Mouse (Mus musculus): ENCODE measurements around the gene 3110040M04Rik. TPM values are rescaled to one million over a fixed set of nuclear protein-coding genes. Genes with fewer than 3 reads are reported as not detected.

The 3110040M04Rik gene
- polyA plus RNA-seq, 1 experiment from 2014 or later = 1.4 TPM

DNA sequence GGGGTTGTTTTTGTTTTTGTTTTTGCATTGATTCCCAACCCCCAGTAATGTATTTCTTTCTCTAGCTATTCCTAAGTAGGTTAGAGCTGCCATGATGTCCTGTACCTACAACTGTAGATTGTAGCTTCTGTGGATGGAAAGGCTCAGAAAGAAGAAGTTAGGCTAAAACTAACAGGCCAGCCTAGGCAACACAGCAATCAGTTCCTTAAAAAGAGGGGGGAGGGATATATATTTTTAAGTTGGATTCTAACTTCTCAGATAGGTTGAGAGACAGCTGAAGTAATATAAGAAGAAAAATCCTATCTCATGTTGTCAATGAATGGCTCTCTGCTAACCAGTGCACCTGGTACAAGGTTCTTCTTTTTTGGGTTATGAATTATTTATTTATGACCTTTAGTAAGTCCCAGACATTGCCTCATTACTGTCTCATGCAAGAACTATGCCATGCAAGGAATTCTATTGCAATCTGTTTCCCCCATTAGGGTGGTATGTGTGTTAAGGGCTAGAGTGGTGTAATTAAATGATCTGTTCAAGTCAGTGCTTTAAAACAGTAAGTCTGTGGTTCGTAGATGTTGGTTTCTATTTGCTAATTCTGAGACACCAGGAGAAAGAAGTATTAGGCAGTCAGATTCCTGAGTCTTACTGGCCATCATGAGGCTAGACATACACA lies 24.5 kb downstream of the 3110040M04Rik start:
- Histone ChIP-seq H3K27ac (ENCODE audit: low read length) (no peak overlapping the region), H3K9ac (replicated peaks; ENCODE audit: low read length) (no peak overlapping the region), H3K36me3 (ENCODE audit: insufficient read depth, low read length) (no peaks in the 10 kb centered on the region), H3K4me1 (ENCODE audit: insufficient read depth, low read length) (no peaks in the 10 kb centered on the region), H3K27me3 (ENCODE audit: insufficient read depth, low read length) (no peaks in the 10 kb centered on the region), H3K9me3 (ENCODE audit: low read length) (no peaks in the 10 kb centered on the region), H3K4me2 (replicated peaks; ENCODE audit: low read depth, low read length) (no peak overlapping the region), H3K4me3 (ENCODE audit: low read length) (no peak overlapping the region)
- 81% methylated on average over 1 of the region's 1 CpGs for WGBS
- no peak for ATAC-seq (ENCODE audit: low FRiP score, low TSS enrichment)

- no peaks in the 10 kb centered on the region for H3K4me1 ChIP-seq (ENCODE audit: insufficient read depth, low read length)
- no peaks in the 10 kb centered on the region for H3K36me3 ChIP-seq (ENCODE audit: insufficient read depth, low read length)
- no peak overlapping the region for H3K4me2 ChIP-seq (replicated peaks; ENCODE audit: low read depth, low read length)
- no peak overlapping the region for H3K9ac ChIP-seq (replicated peaks; ENCODE audit: low read length)
- no peaks in the 10 kb centered on the region for H3K9me3 ChIP-seq (ENCODE audit: low read length)
- H3K4me3 ChIP-seq (ENCODE audit: low read length) = no peak overlapping the region
- H3K27me3 ChIP-seq (ENCODE audit: insufficient read depth, low read length) = no peaks in the 10 kb centered on the region
- no peak overlapping the region for H3K27ac ChIP-seq (ENCODE audit: low read length)
- 74% methylated on average over 3 of the region's 3 CpGs for WGBS
- ATAC-seq (ENCODE audit: low FRiP score, low TSS enrichment) = no peak
Measured at GRCm38 (mm10) chr1:151232346-151232745, 28.4 kb downstream of the 3110040M04Rik start.

- WGBS = 78% methylated on average over 3 of the region's 3 CpGs
- Histone ChIP-seq H3K9me3 (ENCODE audit: low read length) (no peaks in the 10 kb centered on the region), H3K4me3 (ENCODE audit: low read length) (no peak overlapping the region), H3K4me2 (replicated peaks; ENCODE audit: low read depth, low read length) (no peak overlapping the region), H3K36me3 (ENCODE audit: insufficient read depth, low read length) (no peaks in the 10 kb centered on the region), H3K27me3 (ENCODE audit: insufficient read depth, low read length) (no peaks in the 10 kb centered on the region), H3K27ac (ENCODE audit: low read length) (no peak overlapping the region), H3K4me1 (ENCODE audit: insufficient read depth, low read length) (no peaks in the 10 kb centered on the region), H3K9ac (replicated peaks; ENCODE audit: low read length) (no peak overlapping the region)
- ATAC-seq (ENCODE audit: low FRiP score, low TSS enrichment) = no peak
Measured at GRCm38 (mm10) chr1:151233756-151234155, 29.8 kb downstream of the 3110040M04Rik start.

GRCm38 (mm10) chr1:151235574-151235973 lies 31.7 kb downstream of the 3110040M04Rik start:
- H3K4me3 ChIP-seq (ENCODE audit: low read length) = no peak overlapping the region
- H3K9me3 ChIP-seq (ENCODE audit: low read length) = no peaks in the 10 kb centered on the region
- no peak for ATAC-seq (ENCODE audit: low FRiP score, low TSS enrichment)
- H3K27ac ChIP-seq (ENCODE audit: low read length) = no peak overlapping the region
- H3K4me1 ChIP-seq (ENCODE audit: insufficient read depth, low read length) = no peaks in the 10 kb centered on the region
- H3K27me3 ChIP-seq (ENCODE audit: insufficient read depth, low read length) = no peaks in the 10 kb centered on the region
- H3K4me2 ChIP-seq (replicated peaks; ENCODE audit: low read depth, low read length) = no peak overlapping the region
- H3K36me3 ChIP-seq (ENCODE audit: insufficient read depth, low read length) = no peaks in the 10 kb centered on the region
- H3K9ac ChIP-seq (replicated peaks; ENCODE audit: low read length) = no peak overlapping the region
- 74% methylated on average over 2 of the region's 2 CpGs for WGBS

- Histone ChIP-seq H3K4me3 (ENCODE audit: low read length) (no peak overlapping the region), H3K36me3 (ENCODE audit: insufficient read depth, low read length) (no peaks in the 10 kb centered on the region), H3K27me3 (ENCODE audit: insufficient read depth, low read length) (no peaks in the 10 kb centered on the region), H3K27ac (ENCODE audit: low read length) (no peak overlapping the region), H3K4me1 (ENCODE audit: insufficient read depth, low read length) (no peaks in the 10 kb centered on the region), H3K4me2 (replicated peaks; ENCODE audit: low read depth, low read length) (no peak overlapping the region), H3K9me3 (ENCODE audit: low read length) (no peaks in the 10 kb centered on the region), H3K9ac (replicated peaks; ENCODE audit: low read length) (no peak overlapping the region)
- no peak for ATAC-seq (ENCODE audit: low FRiP score, low TSS enrichment)
- 65% methylated on average over 13 of the region's 13 CpGs for WGBS
Measured at GRCm38 (mm10) chr1:151236141-151236930, 32.4 kb downstream of the 3110040M04Rik start.

DNA sequence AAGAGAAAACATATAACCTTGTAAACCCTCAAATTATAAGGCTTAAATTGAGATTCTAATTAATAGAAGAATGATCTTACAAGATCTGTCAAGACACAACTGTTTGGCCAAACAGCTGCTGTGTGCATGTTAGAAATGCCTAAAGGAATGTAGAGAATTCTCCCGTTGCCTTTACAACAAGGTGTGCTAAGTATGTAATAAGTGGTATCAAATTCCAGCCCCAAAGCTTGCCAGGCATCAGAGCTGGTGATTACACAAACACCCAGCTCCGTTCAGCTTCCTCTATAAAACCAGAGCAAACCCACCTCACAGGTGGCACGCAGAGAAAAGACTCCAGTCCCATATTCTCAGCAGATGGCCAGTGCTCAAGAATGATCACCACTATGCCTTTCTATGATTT lies 33.9 kb downstream of the 3110040M04Rik start:
- no peak for ATAC-seq (ENCODE audit: low FRiP score, low TSS enrichment)
- Histone ChIP-seq H3K36me3 (ENCODE audit: insufficient read depth, low read length) (no peaks in the 10 kb centered on the region), H3K4me3 (ENCODE audit: low read length) (no peak overlapping the region), H3K4me1 (ENCODE audit: insufficient read depth, low read length) (no peaks in the 10 kb centered on the region), H3K4me2 (replicated peaks; ENCODE audit: low read depth, low read length) (no peak overlapping the region), H3K27me3 (ENCODE audit: insufficient read depth, low read length) (no peaks in the 10 kb centered on the region), H3K9me3 (ENCODE audit: low read length) (no peaks in the 10 kb centered on the region), H3K9ac (replicated peaks; ENCODE audit: low read length) (no peak overlapping the region), H3K27ac (ENCODE audit: low read length) (no peak overlapping the region)
- WGBS = 55% methylated on average over 3 of the region's 3 CpGs

DNA sequence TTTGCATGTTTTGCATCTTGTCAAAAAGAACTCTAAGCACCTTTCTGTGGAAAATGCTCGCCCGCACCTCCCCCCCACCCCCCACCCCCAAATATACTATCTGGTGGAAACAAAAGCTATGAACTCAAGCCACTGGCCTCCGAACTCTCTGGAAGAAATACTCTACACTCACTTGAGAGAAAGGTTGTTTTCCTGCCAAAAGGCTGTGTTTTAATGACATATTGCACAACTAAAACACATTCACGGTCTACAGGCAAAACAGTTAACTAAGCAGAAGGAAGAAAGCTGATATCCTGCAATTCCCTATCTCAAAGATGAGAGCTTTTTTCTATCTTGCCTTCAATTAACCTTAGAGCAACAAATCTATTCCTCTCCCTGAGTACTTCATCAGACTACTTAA lies 39.4 kb downstream of the 3110040M04Rik start:
- Histone ChIP-seq H3K36me3 (ENCODE audit: insufficient read depth, low read length) (no peaks in the 10 kb centered on the region), H3K9ac (replicated peaks; ENCODE audit: low read length) (no peak overlapping the region), H3K4me2 (replicated peaks; ENCODE audit: low read depth, low read length) (no peak overlapping the region), H3K9me3 (ENCODE audit: low read length) (no peaks in the 10 kb centered on the region), H3K4me1 (ENCODE audit: insufficient read depth, low read length) (no peaks in the 10 kb centered on the region), H3K4me3 (ENCODE audit: low read length) (no peak overlapping the region), H3K27me3 (ENCODE audit: insufficient read depth, low read length) (no peaks in the 10 kb centered on the region), H3K27ac (ENCODE audit: low read length) (no peak overlapping the region)
- 61% methylated on average over 4 of the region's 4 CpGs for WGBS
- ATAC-seq (ENCODE audit: low FRiP score, low TSS enrichment) = no peak

- H3K4me3 ChIP-seq (ENCODE audit: low read length) = no peak overlapping the region
- H3K27me3 ChIP-seq (ENCODE audit: insufficient read depth, low read length) = no peaks in the 10 kb centered on the region
- H3K9me3 ChIP-seq (ENCODE audit: low read length) = no peaks in the 10 kb centered on the region
- no peaks in the 10 kb centered on the region for H3K4me1 ChIP-seq (ENCODE audit: insufficient read depth, low read length)
- 93% methylated on average over 5 of the region's 5 CpGs for WGBS
- no peak overlapping the region for H3K4me2 ChIP-seq (replicated peaks; ENCODE audit: low read depth, low read length)
- H3K36me3 ChIP-seq (ENCODE audit: insufficient read depth, low read length) = no peaks in the 10 kb centered on the region
- no peak for ATAC-seq (ENCODE audit: low FRiP score, low TSS enrichment)
- H3K27ac ChIP-seq (ENCODE audit: low read length) = no peak overlapping the region
- H3K9ac ChIP-seq (replicated peaks; ENCODE audit: low read length) = no peak overlapping the region
Measured at GRCm38 (mm10) chr1:151244013-151244412, 40.1 kb downstream of the 3110040M04Rik start.

- Histone ChIP-seq H3K4me1 (ENCODE audit: insufficient read depth, low read length) (no peaks in the 10 kb centered on the region), H3K4me2 (replicated peaks; ENCODE audit: low read depth, low read length) (no peak overlapping the region), H3K9ac (replicated peaks; ENCODE audit: low read length) (no peak overlapping the region), H3K27me3 (ENCODE audit: insufficient read depth, low read length) (no peaks in the 10 kb centered on the region), H3K4me3 (ENCODE audit: low read length) (no peak overlapping the region), H3K36me3 (ENCODE audit: insufficient read depth, low read length) (no peaks in the 10 kb centered on the region), H3K9me3 (ENCODE audit: low read length) (no peaks in the 10 kb centered on the region), H3K27ac (ENCODE audit: low read length) (no peak overlapping the region)
- no peak for ATAC-seq (ENCODE audit: low FRiP score, low TSS enrichment)
- 76% methylated on average over 4 of the region's 4 CpGs for WGBS
Measured at GRCm38 (mm10) chr1:151244761-151245160, 40.8 kb downstream of the 3110040M04Rik start.

- no peak overlapping the region for H3K9ac ChIP-seq (replicated peaks; ENCODE audit: low read length)
- H3K4me3 ChIP-seq (ENCODE audit: low read length) = no peak overlapping the region
- H3K27me3 ChIP-seq (ENCODE audit: insufficient read depth, low read length) = no peaks in the 10 kb centered on the region
- WGBS = 74% methylated on average over 10 of the region's 10 CpGs
- no peaks in the 10 kb centered on the region for H3K36me3 ChIP-seq (ENCODE audit: insufficient read depth, low read length)
- H3K4me2 ChIP-seq (replicated peaks; ENCODE audit: low read depth, low read length) = no peak overlapping the region
- H3K4me1 ChIP-seq (ENCODE audit: insufficient read depth, low read length) = no peaks in the 10 kb centered on the region
- H3K27ac ChIP-seq (ENCODE audit: low read length) = no peak overlapping the region
- ATAC-seq (ENCODE audit: low FRiP score, low TSS enrichment) = no peak
- H3K9me3 ChIP-seq (ENCODE audit: low read length) = no peaks in the 10 kb centered on the region
Measured at GRCm38 (mm10) chr1:151245165-151245564, 41.2 kb downstream of the 3110040M04Rik start.

All from kidney, embryonic 16.5 days (tissue).